Mouse (Mus musculus) myocyte (in vitro differentiated cells): ENCODE measurements around the gene Klhdc8a.

Source experiments
- E2F4 ChIP-seq: IDR thresholded peaks from one replicate; pipeline ENCODE4 v1.6.1; 2011; ENCODE audit warnings: mild to moderate bottlenecking, control low read depth, moderate library complexity; ENCODE audit not compliant: insufficient read depth
- POLR2A ChIP-seq: IDR thresholded peaks from one replicate; pipeline ENCODE4 v1.6.1; 2011; ENCODE audit warnings: low read depth, mild to moderate bottlenecking, control low read depth, moderate library complexity; ENCODE audit not compliant: insufficient read length

GRCm38 (mm10) chr1:132355841-132356242, 57.4 kb downstream of the Klhdc8a start:
- TF ChIP-seq E2F4 (no peak), POLR2A (no peak)
